Mouse (Mus musculus): ENCODE results near the gene F7. TPM values are rescaled to one million over a fixed set of nuclear protein-coding genes. Genes with fewer than 3 reads are reported as not detected.

Gene F7
- 1.3 TPM in 1 of 2 replicates, not detected in the other for total RNA-seq (2014; fragmentation: Nextera tagmentation)
- 0.46 and 1.0 TPM in 2 replicates for total RNA-seq (2017)

- no peak for ATAC-seq (replicated peaks; ENCODE audit: poor library complexity, severe bottlenecking)
Observed at GRCm38 (mm10) chr8:13025487-13026224, at the start of gene F7. Gene F7 (plus strand): TSS chr8:13026034.

GRCm38 (mm10) chr8:12976290-12976689 lies 49.5 kb upstream of the F7 start:
- peak; percentile 72 for ATAC-seq (replicated peaks; ENCODE audit: poor library complexity, severe bottlenecking)

- peak; percentile 26 for ATAC-seq (replicated peaks; ENCODE audit: poor library complexity, severe bottlenecking)
Observed at GRCm38 (mm10) chr8:12976723-12977122, 49.1 kb upstream of the F7 start.

GRCm38 (mm10) chr8:12977325-12977724 lies 48.5 kb upstream of the F7 start:
- peak; percentile 63 for ATAC-seq (replicated peaks; ENCODE audit: poor library complexity, severe bottlenecking)

- no peak for ATAC-seq (replicated peaks; ENCODE audit: poor library complexity, severe bottlenecking)
Observed at GRCm38 (mm10) chr8:12978308-12978707, 47.5 kb upstream of the F7 start.

- ATAC-seq (replicated peaks; ENCODE audit: poor library complexity, severe bottlenecking) = peak; percentile 67
Observed at GRCm38 (mm10) chr8:12978726-12979125, 47.1 kb upstream of the F7 start.

- ATAC-seq (replicated peaks; ENCODE audit: poor library complexity, severe bottlenecking) = peak; percentile 99
Observed at GRCm38 (mm10) chr8:12983681-12984467, 42.0 kb upstream of the F7 start.

- no peak for ATAC-seq (replicated peaks; ENCODE audit: poor library complexity, severe bottlenecking)
Observed at GRCm38 (mm10) chr8:12984601-12985243, 41.1 kb upstream of the F7 start.

GRCm38 (mm10) chr8:12985259-12985658 lies 40.6 kb upstream of the F7 start:
- ATAC-seq (replicated peaks; ENCODE audit: poor library complexity, severe bottlenecking) = no peak

- ATAC-seq (replicated peaks; ENCODE audit: poor library complexity, severe bottlenecking) = no peak
Observed at GRCm38 (mm10) chr8:12987571-12987970, 38.3 kb upstream of the F7 start.

- ATAC-seq (replicated peaks; ENCODE audit: poor library complexity, severe bottlenecking) = no peak
Observed at GRCm38 (mm10) chr8:12988722-12989430, 37.0 kb upstream of the F7 start.

- no peak for ATAC-seq (replicated peaks; ENCODE audit: poor library complexity, severe bottlenecking)
Observed at GRCm38 (mm10) chr8:12991411-12991810, 34.4 kb upstream of the F7 start.

GRCm38 (mm10) chr8:12994468-12994867 lies 31.4 kb upstream of the F7 start:
- no peak for ATAC-seq (replicated peaks; ENCODE audit: poor library complexity, severe bottlenecking)

- no peak for ATAC-seq (replicated peaks; ENCODE audit: poor library complexity, severe bottlenecking)
Observed at GRCm38 (mm10) chr8:12995481-12995880, 30.4 kb upstream of the F7 start.

GRCm38 (mm10) chr8:12996831-12997275 lies 29.0 kb upstream of the F7 start:
- no peak for ATAC-seq (replicated peaks; ENCODE audit: poor library complexity, severe bottlenecking)

- no peak for ATAC-seq (replicated peaks; ENCODE audit: poor library complexity, severe bottlenecking)
Observed at GRCm38 (mm10) chr8:12998331-12998730, 27.5 kb upstream of the F7 start.

GRCm38 (mm10) chr8:12999793-13000192 lies 26.0 kb upstream of the F7 start:
- ATAC-seq (replicated peaks; ENCODE audit: poor library complexity, severe bottlenecking) = no peak

- ATAC-seq (replicated peaks; ENCODE audit: poor library complexity, severe bottlenecking) = no peak
Observed at GRCm38 (mm10) chr8:13007458-13007857, 18.4 kb upstream of the F7 start.

- ATAC-seq (replicated peaks; ENCODE audit: poor library complexity, severe bottlenecking) = peak; percentile 93
Observed at GRCm38 (mm10) chr8:13010313-13010712, 15.5 kb upstream of the F7 start.

- ATAC-seq (replicated peaks; ENCODE audit: poor library complexity, severe bottlenecking) = no peak
Observed at GRCm38 (mm10) chr8:13019560-13019959, 6.3 kb upstream of the F7 start.
